Mouse (Mus musculus) MEL (cell line): ENCODE results near the gene Slc15a1. TPM values are rescaled to one million over a fixed set of nuclear protein-coding genes. Genes with fewer than 3 reads are reported as not detected.
A peak's percentile ranks its signal among the peaks of the same experiment; 100 is the strongest.
"Not testable (repeated sequence)": the region's sequence is repeated elsewhere in the genome, so short reads cannot be mapped to it uniquely, and the experiment has no call there.

Source experiments
- DNase-seq: peaks from one replicate; pipeline ENCODE4 v3.0.0; 2011; ENCODE audit warnings: low read depth, low spot score
- H3K27ac ChIP-seq: 2 replicates; pipeline ENCODE4 v1.5.1; 2012; ENCODE audit warnings: low read depth, mild to moderate bottlenecking, control low read depth, low read length, moderate library complexity; ENCODE audit not compliant: control insufficient read depth
- H3K27me3 ChIP-seq, 2 experiments: fragments of 150-350 bp in 1 of 2; sonication (generic) in 1 of 2; 2 replicates each; pipeline ENCODE4 v1.6.1; 2012; ENCODE audit warnings: low read length in 2 of 2, mild to moderate bottlenecking in 2 of 2, improper control_type of control experiment in 1 of 2, moderate library complexity in 1 of 2; ENCODE audit not compliant: insufficient read depth in 2 of 2, control insufficient read depth in 1 of 2
- H3K36me3 ChIP-seq, 2 experiments: 2 replicates each; pipeline ENCODE4 v1.6.1; 2012 to 2014; ENCODE audit warnings: low read length in 2 of 2, improper control_type of control experiment in 1 of 2, inconsistent platforms in 1 of 2, mild to moderate bottlenecking in 1 of 2; ENCODE audit not compliant: insufficient read depth in 2 of 2, control insufficient read depth in 1 of 2
- H3K4me1 ChIP-seq, 2 experiments: fragments of 150-350 bp in 1 of 2; sonication (generic) in 1 of 2; 2 replicates each; pipeline ENCODE4 v1.6.1; 2012; ENCODE audit warnings: low read length in 2 of 2, improper control_type of control experiment in 1 of 2, mild to moderate bottlenecking in 1 of 2; ENCODE audit not compliant: insufficient read depth in 2 of 2, control insufficient read depth in 1 of 2
- H3K4me3 ChIP-seq, 2 experiments: fragments of 150-350 bp in 1 of 2; sonication (generic) in 1 of 2; 2 replicates each; pipeline ENCODE4 v1.5.1; 2012; ENCODE audit warnings: low read depth in 2 of 2, low read length in 2 of 2, mild to moderate bottlenecking in 2 of 2, moderate library complexity in 2 of 2, control low read depth in 1 of 2, improper control_type of control experiment in 1 of 2; ENCODE audit not compliant: control insufficient read depth in 1 of 2, insufficient read depth in 1 of 2
- H3K79me2 ChIP-seq: 2 replicates; pipeline ENCODE4 v1.6.1; 2012; ENCODE audit warnings: mild to moderate bottlenecking, low read length, moderate library complexity; ENCODE audit not compliant: control insufficient read depth, poor library complexity, insufficient read depth
- H3K9ac ChIP-seq: 2 replicates; pipeline ENCODE4 v1.6.1; 2012; ENCODE audit warnings: low read depth, mild to moderate bottlenecking, control low read depth, low read length, moderate library complexity; ENCODE audit not compliant: control insufficient read depth, poor library complexity, severe bottlenecking
- H3K9me3 ChIP-seq: fragments of 150-350 bp; sonication (generic); replicated peaks from 2 replicates; pipeline ENCODE4 v1.6.1; 2012; ENCODE audit warnings: mild to moderate bottlenecking, low read length, improper control_type of control experiment, moderate library complexity; ENCODE audit not compliant: insufficient read depth
- CHD1 ChIP-seq: IDR thresholded peaks from 2 replicates; pipeline ENCODE4 v1.6.1; 2012; ENCODE audit warnings: low read depth, mild to moderate bottlenecking, inconsistent platforms, low read length, improper control_type of control experiment
- GABPA ChIP-seq: IDR thresholded peaks from 2 replicates; pipeline ENCODE4 v1.6.1; 2012; ENCODE audit warnings: low read depth, mild to moderate bottlenecking, inconsistent platforms, low read length, improper control_type of control experiment, moderate library complexity
- MYB ChIP-seq: IDR thresholded peaks from 2 replicates; pipeline ENCODE4 v1.6.1; 2011; ENCODE audit warnings: mild to moderate bottlenecking, low read depth, low read length, improper control_type of control experiment
- NRF1 ChIP-seq: IDR thresholded peaks from 2 replicates; pipeline ENCODE4 v1.6.1; 2014; ENCODE audit warnings: low read depth, mild to moderate bottlenecking, inconsistent platforms, low read length, improper control_type of control experiment, moderate library complexity; ENCODE audit not compliant: poor library complexity, insufficient read depth, severe bottlenecking
- RCOR1 ChIP-seq: IDR thresholded peaks from 2 replicates; pipeline ENCODE4 v1.6.1; 2012; ENCODE audit warnings: low read depth, mild to moderate bottlenecking, inconsistent platforms, low read length, improper control_type of control experiment
- SIN3A ChIP-seq: IDR thresholded peaks from 2 replicates; pipeline ENCODE4 v1.6.1; 2012; ENCODE audit warnings: low read length, improper control_type of control experiment, inconsistent platforms
- SMC3 ChIP-seq: IDR thresholded peaks from 2 replicates; pipeline ENCODE4 v1.6.1; 2011; ENCODE audit warnings: low read depth, low read length, improper control_type of control experiment
- UBTF ChIP-seq: IDR thresholded peaks from 2 replicates; pipeline ENCODE4 v1.6.1; 2012; ENCODE audit warnings: low read depth, mild to moderate bottlenecking, inconsistent platforms, low read length, improper control_type of control experiment, moderate library complexity, borderline replicate concordance; ENCODE audit not compliant: insufficient read depth
- USF1 ChIP-seq: IDR thresholded peaks from 2 replicates; pipeline ENCODE4 v1.6.1; 2014; ENCODE audit warnings: low read depth, mild to moderate bottlenecking, inconsistent platforms, low read length, improper control_type of control experiment, moderate library complexity
- ZNF384 ChIP-seq: IDR thresholded peaks from 2 replicates; pipeline ENCODE4 v1.6.1; 2012; ENCODE audit warnings: low read depth, mild to moderate bottlenecking, inconsistent platforms, low read length, improper control_type of control experiment
- polyA plus RNA-seq, 2 experiments: library from polyadenylated mRNA; stranded (reverse) in 1 of 2; unstranded in 1 of 2; fragments of >175 nt in 1 of 2; fragments of >200 nt in 1 of 2; gene quantifications; 2 replicates each; pipeline versions ENCODE4 v1.2.1 to v1.2.4; 2012; ENCODE audit warnings: low replicate concordance in 2 of 2, low read depth in 1 of 2; ENCODE audit not compliant: insufficient read length in 2 of 2, insufficient read depth in 1 of 2, missing spikeins in 1 of 2
- total RNA-seq: library from RNA; depleted of rRNA; stranded (reverse); fragments of 300-350 nt; gene quantifications from 2 replicates; pipeline ENCODE4 v1.2.3, GENCODE M21; 2012

Slc15a1 gene
- total and polyA plus RNA-seq, 3 experiments, result not detected

DNA sequence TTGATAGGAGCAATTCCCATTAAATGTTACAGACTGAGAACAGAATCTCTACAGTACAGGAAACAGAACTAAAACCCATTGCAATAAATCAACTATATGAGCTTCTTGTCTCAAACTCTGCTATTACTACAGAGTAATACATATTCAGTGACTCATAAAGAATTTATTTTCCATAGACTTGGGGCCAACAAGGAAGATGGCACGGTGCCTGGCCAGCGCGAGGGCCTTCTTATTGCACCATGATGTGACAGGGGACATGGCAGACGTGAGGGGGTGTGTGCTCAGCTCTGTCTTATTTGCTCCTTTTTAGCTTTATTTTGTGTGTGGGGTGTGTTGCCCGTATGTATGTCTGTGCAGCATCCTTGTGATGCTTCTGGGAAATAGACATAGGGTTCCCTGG is 87.5 kb downstream of the Slc15a1 start:
- TF ChIP-seq UBTF (no peak), NRF1 (no peak), SMC3 (no peak), RCOR1 (no peak)
- no peak for DNase-seq
- H3K27ac ChIP-seq, result no peak overlapping the region
- peaks cover 0 to 6% of the 10 kb centered on the region in 2 experiments; a peak in 2 of 4 replicates for H3K36me3 ChIP-seq
- H3K4me3 ChIP-seq, result no peak overlapping the region
- no peaks in the 10 kb centered on the region for H3K9me3 ChIP-seq
- no peak overlapping the region for H3K9ac ChIP-seq
- no peaks in the 10 kb centered on the region for H3K79me2 ChIP-seq
- no peaks in the 10 kb centered on the region; a peak in 2 of 4 replicates for H3K27me3 ChIP-seq
- H3K4me1 ChIP-seq, result peaks cover 0 to 5% of the 10 kb centered on the region in 2 experiments; a peak in 2 of 4 replicates

GRCm38 (mm10) chr14:121416626-121417319 is 88.3 kb downstream of the Slc15a1 start:
- H3K9me3 ChIP-seq, result no peaks in the 10 kb centered on the region
- H3K4me1 ChIP-seq, result no peaks in the 10 kb centered on the region
- no peak overlapping the region for H3K4me3 ChIP-seq
- TF ChIP-seq USF1, result no peak
- no peak for TF ChIP-seq SIN3A
- TF ChIP-seq RCOR1, result no peak
- peak; percentile 88 for TF ChIP-seq ZNF384
- TF ChIP-seq GABPA, result no peak
- TF ChIP-seq CHD1, result no peak
- TF ChIP-seq, all 39 proteins: peak for 1
- H3K36me3 ChIP-seq, result no peaks in the 10 kb centered on the region
- no peaks in the 10 kb centered on the region for H3K79me2 ChIP-seq
- no peak overlapping the region for H3K9ac ChIP-seq
- no peak overlapping the region for H3K27ac ChIP-seq
- peak; percentile 31 for DNase-seq
- H3K27me3 ChIP-seq, result peaks cover 0 to 1% of the 10 kb centered on the region in 2 experiments; a peak in 3 of 4 replicates

DNA sequence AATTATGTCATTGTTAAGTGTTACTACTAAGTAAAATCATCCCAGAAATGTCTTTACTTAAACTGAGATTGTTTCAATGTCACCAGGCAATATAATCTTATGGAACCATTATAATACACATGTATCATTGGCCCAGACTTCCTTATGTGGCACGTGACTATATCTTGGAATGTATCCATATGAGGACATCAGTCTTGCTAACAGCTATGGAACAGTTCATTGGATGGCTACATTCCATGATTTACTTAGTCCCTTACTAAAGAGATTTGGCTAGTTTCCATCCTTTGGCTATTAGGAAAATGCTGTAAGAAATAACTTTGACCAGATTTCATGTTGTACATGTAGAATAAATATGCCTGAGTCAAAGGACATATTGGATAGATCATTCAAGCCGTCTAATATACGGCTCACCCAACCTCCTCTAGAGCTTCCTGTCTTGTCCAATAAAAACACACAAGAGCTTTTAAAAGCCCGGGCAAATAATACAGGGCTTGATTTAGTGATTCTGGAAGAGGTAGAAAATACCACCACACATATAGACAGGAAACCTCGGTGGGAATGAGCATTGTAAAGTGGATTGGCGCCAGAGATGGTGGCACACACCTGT is 90.3 kb downstream of the Slc15a1 start:
- Histone ChIP-seq H3K4me3 (no peak overlapping the region), H3K36me3 (no peaks in the 10 kb centered on the region), H3K27ac (no peak overlapping the region), H3K9me3 (no peaks in the 10 kb centered on the region), H3K79me2 (no peaks in the 10 kb centered on the region), H3K9ac (no peak overlapping the region), H3K4me1 (no peaks in the 10 kb centered on the region), H3K27me3 (peaks cover 0 to 1% of the 10 kb centered on the region in 2 experiments; a peak in 3 of 4 replicates)
- no peak for DNase-seq
- TF ChIP-seq SMC3, result no peak
- TF ChIP-seq MYB, result no peak
- TF ChIP-seq USF1, result 0 out of 2 replicates have a peak, but pooled peaks have one; percentile 19
- no peak for TF ChIP-seq SIN3A
- TF ChIP-seq, all 39 proteins: peak for 1

DNA sequence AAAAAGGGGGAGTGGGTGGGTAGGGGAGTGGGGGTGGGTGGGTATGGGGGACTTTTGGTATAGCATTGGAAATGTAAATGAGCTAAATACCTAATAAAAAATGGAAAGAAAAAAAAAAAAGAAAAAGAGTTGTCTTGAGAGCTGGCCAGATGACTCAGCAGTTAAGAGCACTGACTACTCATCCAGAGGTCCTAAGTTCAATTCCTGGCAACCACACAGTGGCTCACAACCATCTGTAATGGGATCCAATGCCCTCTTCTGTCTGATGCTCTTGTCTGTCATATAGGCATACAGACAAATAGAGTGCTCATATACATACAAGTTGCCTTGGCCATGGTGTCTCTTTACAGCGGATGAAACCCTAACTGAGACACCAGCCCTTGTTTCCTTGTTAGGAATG is 91.3 kb downstream of the Slc15a1 start:
- not testable (repeated sequence) for H3K27ac ChIP-seq, H3K9ac ChIP-seq, H3K27me3 ChIP-seq, DNase-seq, H3K79me2 ChIP-seq, H3K9me3 ChIP-seq, H3K36me3 ChIP-seq, H3K4me3 ChIP-seq, H3K4me1 ChIP-seq
